Mouse (Mus musculus) 416B (cell line): ENCODE measurements at regions not wholly inside any gene's neighbourhood (a gene's known extent, or its start where the extent isn't known, plus 50 kb on each side); places are given as distances from the start of the nearest gene placed in this dataset.

Source experiments
- DNase-seq: peaks from one replicate; pipeline ENCODE4 v3.0.0; 2011; ENCODE audit warnings: low read depth

DNA sequence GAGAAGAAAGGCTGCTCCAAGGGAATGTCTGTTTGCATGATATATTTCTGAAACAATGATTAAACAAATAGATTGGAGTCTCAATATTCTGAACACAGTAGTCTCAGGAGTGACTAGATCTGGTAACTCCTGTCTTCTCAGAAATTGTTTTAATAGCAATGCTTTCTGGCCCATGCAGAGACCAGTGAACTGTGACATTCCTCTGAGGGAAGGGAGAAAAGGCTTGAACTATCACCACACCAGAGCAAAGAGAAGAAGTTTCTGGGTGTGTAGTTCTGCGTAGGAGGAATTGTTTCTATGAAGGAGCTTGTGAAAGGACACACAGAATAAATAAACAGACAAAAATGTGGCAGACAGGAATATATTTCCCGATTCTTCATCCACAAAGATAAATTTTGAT, 277.1 kb downstream of the Osr1 start:
- DNase-seq = no peak

DNA sequence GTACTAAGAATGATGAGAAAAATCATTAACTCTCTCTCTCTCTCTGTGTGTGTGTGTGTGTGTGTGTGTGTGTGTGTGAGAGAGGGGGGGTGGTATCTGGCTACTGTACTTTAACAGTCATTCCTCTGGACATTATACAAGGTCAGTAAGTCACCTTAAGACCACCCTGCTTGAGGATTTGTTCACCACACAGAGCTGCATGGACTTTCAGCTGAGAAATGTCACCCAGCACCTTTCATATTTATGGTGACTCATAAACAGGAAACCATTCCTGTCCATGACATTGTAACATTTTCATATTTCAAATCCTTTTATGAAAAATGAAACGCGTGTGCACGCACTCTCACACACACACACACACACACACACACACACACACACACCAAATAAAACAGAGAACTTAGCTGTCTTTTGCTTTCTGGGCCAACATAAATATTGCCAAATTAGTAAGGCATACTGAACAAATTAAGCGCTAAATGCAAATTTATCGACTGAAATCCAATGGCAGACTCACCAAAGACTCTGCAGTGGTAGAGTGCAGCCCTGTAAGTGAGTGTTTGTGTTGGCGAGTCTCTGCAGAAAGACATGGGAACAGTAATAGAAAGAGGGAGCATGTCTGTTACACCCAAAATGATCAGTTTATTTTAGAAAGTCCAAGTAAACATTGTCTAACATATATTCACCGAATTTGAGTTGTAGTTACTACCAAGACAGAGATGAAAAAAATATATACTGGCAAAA, 277.7 kb downstream of the Osr1 start:
- DNase-seq = no peak

DNA sequence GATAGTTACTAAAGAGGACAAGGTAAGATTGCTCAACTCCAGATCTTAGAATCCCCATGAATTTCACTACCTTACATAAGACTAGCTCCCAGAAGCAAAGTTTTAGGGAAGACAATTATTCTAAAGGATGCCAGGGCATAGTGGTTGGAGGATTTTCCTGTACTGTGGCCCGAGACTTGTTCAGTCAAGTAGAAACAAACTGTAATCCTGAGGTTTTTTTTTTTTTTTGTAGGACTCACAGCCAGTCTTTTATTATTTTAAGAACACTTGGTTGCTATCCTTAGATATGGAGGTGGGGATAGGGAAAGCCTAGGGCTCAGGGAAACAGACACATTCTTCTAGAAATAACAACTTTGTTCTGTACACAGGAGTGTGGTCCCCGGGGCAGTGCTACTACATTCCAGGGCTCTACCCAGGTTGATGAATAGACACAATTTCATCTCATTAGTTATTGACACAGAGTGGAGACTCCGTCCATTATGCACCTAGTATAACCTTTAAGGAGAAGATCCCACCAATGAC, 285.6 kb downstream of the Osr1 start:
- no peak for DNase-seq

DNA sequence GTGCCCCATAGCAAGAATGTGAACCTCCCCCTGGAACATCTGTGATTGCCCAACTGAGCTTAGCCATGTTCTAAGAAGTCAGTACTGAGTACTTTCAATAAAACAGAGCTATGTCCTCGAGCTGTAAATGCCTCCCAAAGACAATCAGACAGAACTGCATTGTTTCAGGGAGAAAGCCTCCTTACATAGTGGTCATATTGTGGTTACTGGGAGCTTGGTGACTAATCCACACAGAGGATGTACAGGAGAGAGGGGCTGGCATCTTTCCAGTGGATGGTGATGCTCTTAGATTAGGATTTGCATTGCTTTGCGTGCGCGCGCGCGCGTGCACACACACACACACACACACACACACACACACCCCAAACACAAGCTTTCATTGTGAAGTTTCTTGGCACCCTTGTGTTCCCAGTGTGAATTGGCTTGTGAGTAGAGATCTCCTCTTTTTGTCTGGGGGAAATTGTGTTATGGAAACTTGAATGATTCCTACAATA, 286.3 kb downstream of the Osr1 start:
- DNase-seq = peak; percentile 25

DNA sequence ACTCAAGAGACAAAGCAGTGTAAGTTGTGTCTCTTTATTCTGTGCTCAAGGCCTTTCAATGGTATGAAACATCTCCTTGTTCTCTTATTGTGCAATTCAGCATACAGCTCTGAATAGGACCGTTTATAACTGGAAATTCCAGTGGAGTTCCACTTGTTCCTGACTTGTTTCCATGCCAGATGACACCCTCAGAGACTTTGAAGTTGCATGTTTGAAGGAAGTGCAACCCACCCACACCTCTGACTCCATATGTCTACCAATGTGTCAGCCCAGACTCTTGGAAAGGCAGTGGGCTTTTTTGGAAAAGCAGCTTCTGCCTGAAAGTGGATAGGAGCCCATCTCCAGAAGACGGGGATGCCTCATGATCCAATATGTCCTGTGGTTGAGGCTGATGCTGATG, 288.1 kb downstream of the Osr1 start:
- no peak for DNase-seq

DNA sequence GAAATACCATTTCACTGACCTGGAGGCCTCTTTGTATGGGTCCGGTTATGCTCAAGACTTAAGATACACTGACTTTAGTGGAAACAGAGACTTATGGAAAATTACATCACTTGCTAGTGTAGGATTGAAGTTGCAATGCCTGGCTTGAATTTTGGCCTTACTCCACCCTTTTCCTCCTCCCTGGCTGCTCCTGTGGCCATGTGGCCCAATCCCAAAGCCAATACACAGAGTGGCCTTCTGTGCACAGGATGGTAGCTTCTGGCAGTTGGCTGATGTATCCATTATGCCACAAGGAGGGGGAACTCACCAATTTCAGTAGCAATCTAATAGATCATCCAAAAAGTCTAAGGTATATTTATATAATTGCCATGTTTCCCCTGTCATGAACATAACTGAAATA, 292.4 kb downstream of the Osr1 start:
- DNase-seq = no peak

DNA sequence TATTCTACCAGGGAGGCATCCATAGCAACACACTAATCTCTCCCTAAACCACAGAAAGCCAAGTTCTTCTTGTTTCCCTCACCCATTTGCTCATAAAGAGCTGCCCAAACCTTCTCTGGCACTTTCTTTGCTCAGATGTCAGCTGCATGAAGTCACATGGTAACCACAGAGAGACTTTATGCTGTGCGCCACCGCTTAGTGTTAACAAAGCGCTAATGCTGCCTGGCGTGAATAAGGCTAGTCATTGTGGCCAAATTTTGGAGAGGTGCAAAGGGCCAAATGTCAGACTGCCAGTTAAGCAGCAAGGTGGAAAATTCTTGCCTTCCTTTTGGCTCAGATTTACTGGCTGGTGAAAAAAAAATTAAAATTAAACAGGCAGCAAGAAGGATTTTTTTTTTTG, 302.3 kb downstream of the Osr1 start:
- DNase-seq = no peak

DNA sequence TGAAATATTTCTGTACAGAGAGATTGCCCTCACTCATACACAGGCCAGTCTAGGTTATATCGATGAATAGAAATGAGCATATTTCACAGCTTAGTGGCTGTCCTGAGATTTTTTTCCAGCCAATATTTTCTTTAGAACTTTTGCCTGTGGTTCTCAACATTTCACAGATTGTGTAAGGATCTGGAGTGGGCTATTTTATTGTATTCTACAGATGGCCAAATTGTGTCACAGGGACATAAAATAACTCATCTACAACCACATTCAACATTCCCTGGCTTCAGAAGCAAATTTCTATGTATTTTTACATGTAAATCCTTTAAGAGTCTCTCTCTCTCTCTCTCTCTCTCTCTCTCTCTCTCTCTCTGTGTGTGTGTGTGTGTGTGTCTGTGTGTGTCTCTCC, 303.3 kb downstream of the Osr1 start:
- DNase-seq = no peak

DNA sequence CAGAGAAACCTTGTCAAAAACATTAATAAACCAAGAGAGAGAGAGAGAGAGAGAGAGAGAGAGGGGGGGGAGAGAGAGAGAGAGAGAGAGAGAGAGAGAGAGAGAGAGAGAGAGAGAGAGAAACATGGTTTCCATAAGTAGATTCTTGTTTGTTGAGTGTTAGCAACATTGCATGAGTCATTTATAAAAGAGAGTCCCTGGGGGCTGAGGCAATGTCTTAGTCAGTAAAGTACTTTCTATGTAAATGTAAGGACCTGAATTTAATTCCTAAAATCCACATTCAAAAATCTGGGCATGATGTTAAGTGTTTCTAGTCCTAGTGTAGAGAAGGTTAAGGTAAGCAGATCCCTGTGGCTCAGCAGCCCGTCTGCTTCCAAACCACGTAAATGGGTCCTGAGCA, 304.9 kb downstream of the Osr1 start:
- DNase-seq = no peak

DNA sequence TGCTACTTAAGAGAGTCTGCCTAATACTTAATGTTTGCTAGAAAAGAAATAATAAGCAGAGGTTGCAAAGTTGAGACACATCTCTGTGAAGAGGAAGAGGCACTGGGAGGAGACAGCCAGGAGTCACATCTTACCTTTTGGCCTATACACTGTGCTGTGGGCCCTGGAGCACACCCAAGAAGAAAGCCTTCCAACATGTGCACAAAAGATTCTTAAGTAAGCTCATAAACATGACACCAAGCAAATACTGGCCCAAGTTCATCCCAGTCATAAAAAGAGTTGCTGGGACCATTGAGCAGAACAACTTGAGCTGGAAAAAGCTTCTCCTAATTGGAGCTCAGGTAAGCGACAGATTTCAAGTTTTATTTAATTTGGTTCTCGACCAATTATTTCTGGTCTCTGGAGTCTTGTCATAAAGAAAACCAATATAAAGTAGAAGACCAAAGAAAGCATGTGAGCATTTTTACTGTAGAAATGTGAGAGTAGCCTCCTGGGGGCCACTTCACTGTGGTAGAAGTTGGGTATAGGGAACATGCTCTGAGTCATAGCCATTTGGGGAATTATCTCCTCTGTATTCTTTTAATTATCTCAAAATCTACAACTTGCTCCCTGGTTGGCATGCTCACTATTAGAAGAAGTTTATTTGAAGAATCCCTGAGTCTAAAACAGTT, 312.2 kb downstream of the Osr1 start:
- no peak for DNase-seq

DNA sequence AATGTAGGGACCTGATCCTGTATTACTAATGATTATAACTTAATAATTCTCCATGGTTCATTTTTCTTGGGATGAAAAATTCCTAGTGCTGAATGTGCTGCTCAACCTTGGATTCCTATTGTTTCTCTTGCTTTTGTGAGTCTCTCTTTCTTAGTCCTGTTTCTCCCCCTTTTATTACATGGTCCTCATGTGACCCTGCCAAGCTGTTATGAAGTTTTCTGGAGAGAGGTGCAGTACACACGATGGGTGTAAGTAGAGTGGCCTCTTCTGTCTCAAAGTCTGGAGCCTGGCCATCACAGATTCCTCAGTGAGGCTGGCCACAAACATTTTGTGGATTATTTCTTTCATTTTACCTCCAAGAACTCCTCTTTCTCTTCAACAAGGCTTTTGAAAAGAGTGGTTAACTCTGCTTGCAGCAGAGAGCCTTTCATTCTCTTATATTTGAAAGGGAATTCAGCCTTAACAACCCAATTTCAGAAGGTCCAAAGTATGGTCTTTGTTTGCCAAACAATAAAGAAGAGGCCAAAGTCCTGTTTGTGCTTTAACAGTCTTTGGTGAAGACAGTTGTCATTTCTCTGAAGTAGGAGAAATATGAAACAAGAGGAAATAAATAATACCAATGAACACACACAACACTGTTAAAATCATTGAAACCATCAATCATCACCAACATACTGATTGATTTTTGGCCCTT, 313.3 kb downstream of the Osr1 start:
- DNase-seq = no peak

DNA sequence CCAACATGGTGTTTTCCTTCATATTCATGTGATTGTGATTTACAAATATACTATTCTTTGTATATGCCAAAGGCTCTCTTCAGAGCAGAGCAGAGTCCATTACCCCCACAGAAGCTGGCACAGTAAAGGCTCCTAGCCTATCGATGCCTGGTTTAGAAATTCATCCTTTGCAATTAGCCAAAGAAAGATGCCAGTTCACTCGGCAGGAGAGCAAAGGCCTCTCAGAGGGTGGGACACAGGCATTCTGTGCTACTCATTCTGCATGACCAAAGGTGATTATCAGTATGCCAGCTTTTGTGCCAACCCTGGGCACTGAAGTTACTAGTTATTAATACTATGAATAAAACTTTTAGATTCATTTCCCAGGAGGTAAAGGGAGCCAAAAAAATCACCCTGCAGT, 324.6 kb downstream of the Osr1 start:
- DNase-seq = no peak

DNA sequence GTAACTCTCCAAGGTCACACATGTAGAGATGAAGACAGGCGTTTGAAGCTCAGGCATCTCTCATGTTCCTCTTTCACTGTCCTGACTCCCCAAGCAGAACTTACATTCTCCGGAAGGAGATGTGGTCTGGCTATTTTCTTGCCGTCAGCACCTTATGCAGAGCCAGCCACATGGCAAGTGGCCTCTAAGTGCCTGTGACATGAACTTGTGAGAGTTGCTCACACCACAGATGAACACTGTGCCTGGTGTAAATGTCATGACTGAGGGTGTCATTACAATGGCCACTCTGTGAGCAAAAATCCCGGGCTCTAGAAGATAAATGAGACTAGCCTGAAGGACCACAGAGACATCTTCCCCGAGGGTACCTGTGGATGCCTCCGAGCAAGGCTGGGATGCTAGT, 328.1 kb downstream of the Osr1 start:
- DNase-seq = no peak

DNA sequence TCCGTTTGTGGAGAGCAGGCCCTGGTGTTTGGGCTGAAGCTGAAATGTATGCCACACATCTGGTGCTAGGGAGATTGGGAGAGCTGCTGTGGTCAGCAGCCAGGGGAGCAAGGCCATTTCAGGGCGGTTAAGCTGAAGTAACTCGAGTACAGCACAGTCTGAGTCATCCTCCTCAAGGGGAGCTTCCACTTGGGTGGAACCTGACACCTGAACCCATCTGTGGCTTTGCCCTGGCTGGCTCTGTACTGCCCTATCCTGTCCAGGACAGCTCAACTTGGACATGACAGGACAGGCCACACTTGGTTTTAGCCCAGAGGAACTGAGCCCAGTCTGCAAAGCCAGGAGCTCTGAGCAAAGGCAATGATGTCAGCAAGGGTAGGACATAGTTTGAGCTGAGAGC, 328.5 kb downstream of the Osr1 start:
- peak; percentile 10 for DNase-seq

DNA sequence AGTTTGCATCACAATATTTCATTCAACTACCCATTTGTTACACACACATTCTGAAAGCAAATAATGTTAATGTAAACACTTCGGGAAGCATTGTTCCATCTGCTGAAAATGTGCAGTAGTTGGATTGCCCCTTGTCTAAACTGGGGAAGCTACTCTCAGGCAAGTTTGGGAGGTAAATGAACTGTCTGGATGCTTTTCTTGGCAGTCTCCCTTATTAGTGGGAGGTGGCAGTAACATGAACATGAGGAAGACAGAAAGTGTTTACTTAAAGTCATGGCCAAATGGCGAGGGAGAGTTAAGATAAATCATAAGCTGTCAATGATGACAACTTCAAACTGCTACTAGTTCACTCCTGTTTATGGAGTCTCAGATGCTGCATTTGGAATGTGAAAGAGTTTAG, 332.0 kb downstream of the Osr1 start:
- no peak for DNase-seq

DNA sequence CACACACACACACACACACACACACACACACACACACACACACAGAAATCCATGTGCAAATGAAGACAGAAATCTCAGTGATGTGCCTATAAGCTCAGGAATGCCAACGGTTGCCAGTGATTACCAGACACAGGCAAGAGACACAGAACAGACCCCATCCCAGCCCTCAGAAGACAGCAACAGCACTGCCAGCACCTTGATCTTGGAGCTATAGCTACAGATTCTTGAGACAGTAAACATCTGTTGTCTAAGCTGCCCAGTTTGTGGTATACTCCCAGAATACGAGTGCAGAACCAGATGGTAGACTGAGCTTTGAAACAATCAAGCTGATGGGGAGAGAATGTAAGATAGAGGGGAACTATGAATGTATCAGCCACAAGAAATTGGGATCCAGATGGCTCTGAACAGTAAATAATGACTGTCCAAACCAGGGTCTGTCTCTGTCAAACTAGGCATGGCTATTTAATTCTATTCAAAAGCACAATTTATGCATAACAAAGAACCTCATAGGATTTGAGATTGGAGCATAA, 333.9 kb downstream of the Osr1 start:
- no peak for DNase-seq

DNA sequence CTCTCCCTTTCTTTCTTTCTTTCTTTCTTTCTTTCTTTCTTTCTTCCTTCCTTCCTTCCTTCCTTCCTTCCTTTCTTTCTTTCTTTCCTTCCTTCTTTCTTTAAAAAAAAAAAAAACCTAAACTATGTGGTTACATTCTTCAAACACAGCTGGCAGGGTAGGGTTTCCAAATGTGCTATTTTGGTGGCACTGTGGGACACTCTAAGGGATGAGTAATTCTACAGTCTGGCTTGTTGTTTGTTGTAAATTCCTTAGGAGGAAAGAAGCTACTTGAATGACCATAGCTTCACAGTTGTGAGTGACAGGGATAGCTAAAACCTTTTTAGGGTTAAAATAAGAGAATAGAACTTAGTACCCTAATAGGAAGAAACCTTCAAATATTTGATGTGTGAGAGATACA, 342.4 kb downstream of the Osr1 start:
- DNase-seq = no peak

DNA sequence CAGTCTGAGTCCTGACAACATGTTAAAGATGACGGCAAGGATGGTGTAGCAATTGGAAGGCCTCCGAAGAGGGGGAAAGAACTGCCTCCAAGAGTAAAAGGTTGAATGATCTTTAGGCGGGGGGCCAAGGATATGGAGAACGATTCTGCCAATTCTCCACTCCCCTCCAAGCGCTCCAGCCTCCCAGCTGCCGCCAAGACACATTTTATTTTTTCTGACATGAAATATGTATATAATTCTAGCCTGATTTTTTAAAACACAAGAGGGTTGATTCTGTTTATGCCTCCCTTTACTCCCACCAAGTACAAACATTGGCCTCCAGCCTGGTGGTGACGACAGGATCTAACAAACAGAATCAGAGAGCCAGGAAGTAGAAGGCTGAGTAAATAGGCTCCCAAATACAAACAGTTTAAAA, 345.8 kb downstream of the Osr1 start:
- no peak for DNase-seq

DNA sequence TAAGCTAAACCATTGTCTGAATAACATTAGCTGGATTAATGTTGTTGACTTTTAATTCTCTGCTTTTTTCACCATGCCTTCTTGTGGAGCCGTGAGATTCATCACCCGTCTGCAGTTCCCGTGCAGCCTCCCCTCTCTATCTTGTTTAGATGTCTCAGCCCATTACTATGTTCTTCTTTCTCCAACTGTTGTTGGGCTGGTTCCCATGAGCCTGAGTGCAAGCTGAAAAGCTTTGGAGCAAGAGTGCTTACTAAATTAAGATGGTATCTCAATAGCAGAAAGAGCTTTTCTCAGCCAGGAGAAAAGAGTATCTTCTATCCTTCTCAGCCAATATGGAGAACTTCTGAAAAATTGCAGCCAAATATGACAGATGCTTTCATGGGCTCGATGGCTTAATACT, 348.1 kb downstream of the Osr1 start:
- DNase-seq = no peak

DNA sequence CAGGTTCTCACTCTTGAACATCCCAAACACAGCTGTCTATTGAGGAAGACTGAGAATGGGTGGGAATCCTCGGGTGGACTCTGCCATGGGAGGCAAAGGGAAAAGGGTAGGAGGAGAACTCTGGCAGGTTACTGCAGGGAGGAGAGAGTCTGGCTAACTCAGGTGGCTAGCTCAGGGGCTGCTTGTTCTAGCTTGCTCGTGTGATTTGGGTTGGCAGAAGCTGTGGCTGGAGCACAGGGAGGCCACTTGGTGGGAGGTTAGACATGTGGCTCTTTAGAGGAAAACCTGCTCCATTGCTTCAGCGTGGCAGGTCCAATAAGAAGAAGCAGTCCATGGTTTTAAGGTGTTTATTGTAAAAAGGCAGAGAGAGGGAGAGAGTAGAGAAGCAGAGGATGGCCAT, 349.1 kb downstream of the Osr1 start:
- no peak for DNase-seq

DNA sequence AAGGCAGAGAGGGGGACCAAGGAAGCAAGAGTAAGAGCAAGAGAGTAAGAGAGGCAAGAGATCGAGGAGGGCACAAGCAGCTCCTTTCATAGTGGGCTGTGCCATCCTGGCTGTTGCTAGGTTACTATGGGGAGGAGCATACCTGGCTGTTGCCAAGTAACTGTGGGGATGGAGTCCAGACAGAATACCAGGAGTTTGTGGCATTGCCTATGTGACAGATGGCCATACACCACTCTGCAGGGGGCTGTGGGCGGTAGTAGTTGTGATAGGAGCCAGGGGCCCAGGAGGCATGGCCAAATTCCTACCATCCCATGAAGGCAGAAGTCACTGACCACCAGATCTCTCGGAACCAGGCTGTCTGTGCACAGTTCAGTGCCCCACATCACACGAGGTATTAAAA, 349.5 kb downstream of the Osr1 start:
- DNase-seq = no peak

DNA sequence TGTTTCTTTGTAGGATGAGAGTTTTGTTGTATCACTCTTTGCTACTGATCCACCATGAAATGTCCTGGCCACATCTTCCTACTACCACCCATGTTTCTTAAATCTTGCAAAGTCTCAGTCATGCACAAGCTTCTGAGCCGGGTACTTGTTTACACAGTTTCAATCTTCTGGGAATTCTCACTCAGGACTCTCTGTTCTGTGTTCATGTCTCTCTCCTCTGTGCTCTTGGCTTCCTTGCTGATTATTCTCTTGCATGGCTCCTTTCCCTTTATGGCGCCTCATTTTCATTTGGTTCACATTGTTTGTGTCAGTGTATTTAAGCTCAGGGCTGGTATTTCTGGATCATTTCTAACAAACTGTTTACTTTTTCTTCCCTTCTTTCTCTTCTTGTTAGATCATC, 350.5 kb downstream of the Osr1 start:
- no peak for DNase-seq
